Mouse (Mus musculus) thymus, adult 18-20 months (tissue): ENCODE measurements around the gene Sap30l.
"Not testable (repeated sequence)": the region's sequence is repeated elsewhere in the genome, so short reads cannot be mapped to it uniquely, and the experiment has no call there.

ENCODE experiments used
- DNase-seq, 2 experiments: peaks; one replicate each; pipeline ENCODE4 v3.0.0; 2022; ENCODE audit warnings: mixed read lengths in 2 of 2

Sap30l gene

GRCm38 (mm10) chr11:57800266-57800951, 1.0 kb upstream of the Sap30l start:
- DNase-seq = no peak

GRCm38 (mm10) chr11:57801766-57802510, 501 bp downstream of the Sap30l start:
- DNase-seq = peak; percentile 24 to 42

- DNase-seq = no peak
These were observed 1.1 kb downstream of the Sap30l start for GRCm38 (mm10) chr11:57802511-57802870.

GRCm38 (mm10) chr11:57805047-57805446, 3.6 kb downstream of the Sap30l start:
- DNase-seq = no peak

- no peak for DNase-seq
These were observed 7.7 kb downstream of the Sap30l start for GRCm38 (mm10) chr11:57809017-57809731.

- no peak for DNase-seq
These were observed 8.3 kb downstream of the Sap30l start for GRCm38 (mm10) chr11:57809732-57810098.

GRCm38 (mm10) chr11:57811006-57811405, 9.6 kb downstream of the Sap30l start:
- no peak for DNase-seq

GRCm38 (mm10) chr11:57812212-57812611, 10.8 kb downstream of the Sap30l start:
- DNase-seq = no peak

GRCm38 (mm10) chr11:57813641-57814040, 12.2 kb downstream of the Sap30l start:
- no peak for DNase-seq

- DNase-seq = no peak
These were observed 16.8 kb downstream of the Sap30l start for GRCm38 (mm10) chr11:57818189-57818588.

GRCm38 (mm10) chr11:57819999-57820581, 18.7 kb downstream of the Sap30l start:
- DNase-seq = peak; percentile 44 to 46

GRCm38 (mm10) chr11:57823159-57823558, 21.7 kb downstream of the Sap30l start:
- DNase-seq = not testable (repeated sequence)

GRCm38 (mm10) chr11:57823714-57824113, 22.3 kb downstream of the Sap30l start:
- DNase-seq = no peak

- DNase-seq = not testable (repeated sequence)
These were observed 23.8 kb downstream of the Sap30l start for GRCm38 (mm10) chr11:57825234-57825633.

- DNase-seq = peak; percentile 25 to 44
These were observed 25.8 kb downstream of the Sap30l start for GRCm38 (mm10) chr11:57827048-57827914.

- DNase-seq = no peak
These were observed 26.6 kb downstream of the Sap30l start for GRCm38 (mm10) chr11:57827915-57828545.

- no peak for DNase-seq
These were observed 27.8 kb downstream of the Sap30l start for GRCm38 (mm10) chr11:57828955-57829870.

- no peak for DNase-seq
These were observed 28.7 kb downstream of the Sap30l start for GRCm38 (mm10) chr11:57829871-57830775.

GRCm38 (mm10) chr11:57831281-57831781, 29.9 kb downstream of the Sap30l start:
- no peak for DNase-seq
